Mouse (Mus musculus): ENCODE data around the gene Mesd.

The Mesd gene

GRCm38 (mm10) chr7:83884021-83884658, at the start of gene Mesd, which contains the start of gene Tlnrd1:
Mesd (plus strand) TSS chr7:83884466.
Tlnrd1 (minus strand) TSS chr7:83884305.
- peak; percentile 86 for DNase-seq (ENCODE audit: low spot score)

GRCm38 (mm10) chr7:83838525-83839224, 45.6 kb upstream of the Mesd start:
- DNase-seq (ENCODE audit: low spot score), result no peak

- DNase-seq (ENCODE audit: low spot score), result no peak
Measured at GRCm38 (mm10) chr7:83840076-83840475, 44.2 kb upstream of the Mesd start.

GRCm38 (mm10) chr7:83842486-83843259, 41.6 kb upstream of the Mesd start:
- DNase-seq (ENCODE audit: low spot score), result no peak

- DNase-seq (ENCODE audit: low spot score), result no peak
Measured at GRCm38 (mm10) chr7:83844807-83845206, 39.5 kb upstream of the Mesd start.

- no peak for DNase-seq (ENCODE audit: low spot score)
Measured at GRCm38 (mm10) chr7:83847187-83848075, 36.8 kb upstream of the Mesd start.

DNA sequence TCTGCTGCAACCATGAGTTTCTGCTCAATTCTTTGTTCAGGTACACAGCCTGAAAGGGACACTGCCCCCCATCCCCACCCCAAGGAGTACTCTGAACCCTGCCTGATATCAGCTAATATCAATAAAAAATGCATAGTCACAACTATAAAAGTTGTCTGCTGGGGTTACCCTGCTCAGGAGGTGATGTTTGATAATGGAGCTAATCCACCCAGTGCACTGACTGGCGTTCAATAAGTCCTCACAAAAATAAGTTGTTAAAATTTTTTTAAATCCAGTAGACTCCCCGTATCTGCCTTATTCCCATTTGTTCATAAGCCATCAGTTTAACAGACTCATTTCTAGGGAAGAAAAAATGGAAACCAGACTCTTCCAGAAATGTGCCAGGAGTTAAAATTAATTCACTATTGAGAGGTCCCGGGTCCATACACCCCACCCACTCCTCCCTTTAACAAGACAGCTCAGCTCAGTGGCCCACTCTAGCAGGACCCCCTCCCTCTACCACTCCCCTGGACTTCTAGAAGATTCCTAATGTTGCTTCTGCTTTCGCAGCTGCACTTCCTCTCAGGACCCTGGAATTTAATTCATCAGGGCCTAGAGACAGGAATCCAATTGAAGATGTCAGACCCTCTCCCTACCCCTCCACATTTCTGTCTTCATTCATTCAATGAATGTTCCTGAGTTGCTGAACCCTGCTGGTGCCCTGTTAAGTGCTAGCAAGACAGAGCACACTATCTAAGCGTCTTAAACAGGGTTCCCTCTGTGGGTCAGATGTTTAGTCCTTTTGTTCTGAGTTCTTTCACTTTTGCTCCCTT, 32.5 kb upstream of the Mesd start:
- no peak for DNase-seq (ENCODE audit: low spot score)

DNA sequence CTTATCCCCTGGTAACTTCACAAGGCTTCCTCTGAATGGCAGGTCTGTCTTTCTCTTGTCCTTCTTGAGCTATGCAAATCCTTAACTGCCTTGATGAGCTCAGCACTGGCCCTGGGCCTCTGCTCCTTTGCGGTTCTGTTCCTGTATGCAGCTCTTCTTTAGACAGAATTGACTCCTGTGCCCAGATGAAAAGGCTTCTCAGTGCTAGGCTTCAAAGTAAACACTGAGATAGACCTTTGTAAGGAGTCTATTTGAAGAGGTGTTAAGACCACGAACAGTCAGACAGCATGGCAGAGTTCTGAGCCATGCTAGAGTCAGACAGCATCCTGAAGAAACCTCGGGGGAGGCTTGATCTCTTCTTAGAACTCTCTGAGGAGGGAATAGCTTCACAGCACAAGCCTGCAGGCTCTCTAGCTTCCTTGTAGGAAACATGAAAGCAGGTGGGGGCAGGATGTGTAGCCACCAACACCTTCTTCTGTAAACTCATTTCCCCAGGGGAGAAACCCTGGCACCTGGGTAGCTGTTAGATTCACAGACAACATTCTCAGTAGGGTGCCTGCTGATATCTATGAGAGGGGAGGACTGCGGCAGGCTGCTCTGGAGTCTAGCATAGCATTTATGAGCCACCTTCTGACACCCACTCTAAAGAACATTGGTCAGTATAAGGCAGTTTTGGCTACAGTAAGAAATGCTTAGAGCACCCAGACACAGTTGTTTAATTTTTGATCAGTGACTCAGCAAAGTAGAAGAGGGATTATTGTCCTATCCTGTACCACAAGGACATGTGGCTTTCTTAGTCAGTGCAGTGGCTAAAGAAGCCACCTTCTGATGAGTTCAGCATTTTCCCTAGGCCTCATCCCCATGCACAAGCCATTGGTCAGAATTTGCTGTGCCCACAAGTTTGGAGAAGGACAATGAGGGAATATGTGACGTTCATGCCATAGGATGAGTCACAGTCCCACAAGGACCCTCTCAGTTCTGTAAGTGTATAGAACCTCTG, 31.6 kb upstream of the Mesd start:
- no peak for DNase-seq (ENCODE audit: low spot score)

- DNase-seq (ENCODE audit: low spot score), result no peak
Measured at GRCm38 (mm10) chr7:83855203-83855602, 29.1 kb upstream of the Mesd start.

- no peak for DNase-seq (ENCODE audit: low spot score)
Measured at GRCm38 (mm10) chr7:83856353-83857207, 27.7 kb upstream of the Mesd start.

GRCm38 (mm10) chr7:83857208-83857488, 27.1 kb upstream of the Mesd start:
- DNase-seq (ENCODE audit: low spot score), result no peak

DNA sequence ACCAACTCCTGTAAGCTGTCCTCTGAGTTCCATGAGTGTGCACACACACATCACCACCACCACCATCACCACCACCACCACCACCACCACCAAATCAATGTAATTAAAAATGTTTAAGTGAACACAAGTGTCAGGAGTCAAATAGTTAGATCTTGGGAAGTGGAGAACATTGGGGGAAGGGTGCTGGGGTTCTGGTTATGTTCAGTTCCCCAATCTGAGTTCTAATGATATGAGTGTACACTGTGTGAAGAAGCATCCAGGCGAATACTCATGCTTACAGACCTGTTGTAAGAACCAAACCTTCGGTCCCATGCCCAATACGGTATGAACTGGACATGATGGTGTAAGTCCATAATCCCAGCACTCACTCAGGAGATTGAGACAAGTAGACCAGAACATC, 26.3 kb upstream of the Mesd start:
- no peak for DNase-seq (ENCODE audit: low spot score)

DNA sequence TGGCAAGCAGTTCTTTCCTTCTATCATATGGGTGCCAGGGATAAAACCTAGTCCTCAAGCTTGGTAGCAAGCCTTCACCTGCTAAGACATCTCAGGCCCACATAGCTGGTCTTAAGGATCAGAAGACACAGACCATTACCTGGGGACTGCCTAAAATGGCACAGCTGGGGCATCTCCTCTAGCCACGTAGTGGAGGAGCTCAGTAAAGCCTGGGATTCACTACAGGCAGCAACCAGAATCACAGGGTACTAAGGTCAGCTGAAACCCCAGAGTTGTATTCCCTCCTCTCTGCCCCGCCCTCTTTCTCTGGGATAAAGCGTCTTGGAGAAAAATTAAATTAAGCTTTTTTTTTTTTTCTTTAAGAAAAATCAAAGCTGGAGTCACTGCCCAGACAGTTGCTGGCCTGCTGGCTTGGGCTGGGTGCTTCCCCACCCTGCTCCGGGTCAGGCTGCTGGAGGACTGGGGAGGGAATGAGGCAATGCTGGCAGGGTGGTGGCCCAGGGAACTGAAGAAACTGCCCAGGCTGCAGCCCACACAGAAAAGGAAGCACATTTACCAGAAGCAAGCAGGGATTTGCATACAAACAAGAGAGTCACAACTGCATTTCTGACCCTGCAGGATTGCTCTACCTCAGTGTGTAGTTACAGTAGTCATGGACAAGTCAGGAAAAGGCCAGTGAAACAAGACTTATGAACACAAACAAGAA, 24.7 kb upstream of the Mesd start:
- no peak for DNase-seq (ENCODE audit: low spot score)

- DNase-seq (ENCODE audit: low spot score), result no peak
Measured at GRCm38 (mm10) chr7:83863554-83863953, 20.7 kb upstream of the Mesd start.

GRCm38 (mm10) chr7:83868200-83868599, 16.1 kb upstream of the Mesd start:
- DNase-seq (ENCODE audit: low spot score), result no peak

DNA sequence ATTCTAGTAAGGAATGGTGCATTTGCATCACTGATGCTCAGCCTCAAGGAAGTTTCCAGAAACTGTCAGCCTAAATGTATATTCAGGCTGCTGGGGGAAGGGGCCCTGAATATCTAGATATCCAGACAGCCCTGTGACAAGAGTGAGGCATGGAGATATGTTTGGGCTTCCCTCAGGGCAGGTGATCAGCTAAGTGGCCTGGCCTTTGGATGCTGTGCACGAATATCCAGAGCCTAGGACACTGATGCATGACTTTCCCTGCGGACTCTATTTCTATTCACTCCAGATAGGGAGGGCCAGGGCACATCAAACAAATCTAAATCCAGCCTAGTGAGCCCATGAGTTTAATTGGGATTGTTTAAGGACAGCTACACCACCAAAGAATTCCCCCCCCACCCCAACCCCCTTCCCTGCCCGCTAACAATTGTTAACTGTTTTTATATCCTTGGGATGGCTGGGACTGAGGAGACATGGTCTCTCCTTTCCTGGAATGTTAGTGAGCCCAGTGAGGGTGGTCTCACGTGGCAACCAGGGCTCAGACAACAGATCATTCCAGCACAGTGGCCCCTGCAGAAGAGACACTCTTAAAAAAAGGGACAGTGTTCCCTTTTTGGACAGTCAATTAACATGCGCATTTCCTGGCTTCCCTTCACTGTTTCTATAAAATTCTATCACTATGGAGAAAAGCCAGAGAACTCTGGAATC, 14.3 kb upstream of the Mesd start:
- no peak for DNase-seq (ENCODE audit: low spot score)

DNA sequence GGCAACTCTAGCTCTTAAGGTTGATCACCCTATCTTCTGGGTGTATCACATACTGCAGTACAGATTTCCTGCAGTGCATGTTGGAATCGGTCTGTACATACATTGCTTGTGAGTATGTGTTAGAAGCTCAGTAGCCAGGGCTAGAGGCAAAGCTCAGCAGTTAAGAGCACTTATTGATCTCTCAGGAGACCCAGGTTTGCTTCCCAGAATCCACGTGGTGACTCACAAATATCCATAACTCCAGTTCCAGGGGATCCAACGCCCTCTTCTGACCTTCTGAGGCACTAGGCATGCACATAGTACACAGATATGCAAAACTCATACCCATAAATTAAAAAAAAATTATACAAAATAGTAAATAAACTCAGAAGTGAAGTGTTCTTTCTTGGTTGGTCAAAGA, 7.2 kb upstream of the Mesd start:
- DNase-seq (ENCODE audit: low spot score), result no peak

Data from retina, embryonic 14.5 days (tissue).